Mouse (Mus musculus): Measurements from ENCODE around the gene Gabrp. TPM values are rescaled to one million over a fixed set of nuclear protein-coding genes. Genes with fewer than 3 reads are reported as not detected.

The Gabrp gene
- total RNA-seq, 2 experiments from 2014 or later, result not detected

DNA sequence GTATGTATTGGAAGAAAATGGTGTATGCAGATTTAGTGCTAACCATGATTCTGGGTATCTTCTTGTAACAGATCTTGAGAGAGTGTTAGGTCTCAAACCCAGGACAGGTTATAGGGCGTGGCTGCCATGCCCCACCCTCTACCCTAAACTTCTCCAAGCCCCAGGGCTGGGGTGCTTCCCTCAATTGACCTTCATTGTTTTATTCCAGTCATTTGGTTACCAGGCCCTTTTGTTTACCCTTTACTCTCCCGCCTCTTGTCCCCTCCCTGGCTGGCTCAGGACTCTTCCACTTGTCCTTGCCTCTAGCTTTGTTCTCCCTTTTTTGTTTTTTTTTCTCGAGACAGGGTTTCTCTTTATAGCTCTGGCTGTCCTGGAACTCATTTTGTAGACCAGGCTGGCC, 45.2 kb downstream of the Gabrp start:
- DNase-seq (ENCODE audit: low spot score in 2 of 2), result no peak

DNA sequence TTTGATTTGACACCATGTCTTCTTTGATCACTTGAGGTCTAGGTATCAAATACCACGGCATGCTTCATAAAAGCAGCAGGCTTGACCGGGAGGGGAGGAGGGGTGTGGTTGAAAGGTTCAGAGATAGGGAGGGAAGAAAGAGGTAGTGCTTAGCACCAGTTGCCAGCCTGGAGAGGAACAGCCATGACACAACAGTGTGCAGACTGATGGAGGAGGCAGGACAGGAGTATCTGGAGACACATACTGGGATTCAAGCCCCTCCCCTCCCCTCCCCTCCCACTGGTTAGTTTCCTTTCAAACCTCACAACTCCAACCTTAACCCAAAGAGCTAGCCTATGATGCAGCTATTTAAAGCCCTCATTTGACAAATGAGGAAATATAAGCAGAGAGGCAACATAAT, 49.2 kb downstream of the Gabrp start:
- no peak for DNase-seq (ENCODE audit: low spot score in 2 of 2)

DNA sequence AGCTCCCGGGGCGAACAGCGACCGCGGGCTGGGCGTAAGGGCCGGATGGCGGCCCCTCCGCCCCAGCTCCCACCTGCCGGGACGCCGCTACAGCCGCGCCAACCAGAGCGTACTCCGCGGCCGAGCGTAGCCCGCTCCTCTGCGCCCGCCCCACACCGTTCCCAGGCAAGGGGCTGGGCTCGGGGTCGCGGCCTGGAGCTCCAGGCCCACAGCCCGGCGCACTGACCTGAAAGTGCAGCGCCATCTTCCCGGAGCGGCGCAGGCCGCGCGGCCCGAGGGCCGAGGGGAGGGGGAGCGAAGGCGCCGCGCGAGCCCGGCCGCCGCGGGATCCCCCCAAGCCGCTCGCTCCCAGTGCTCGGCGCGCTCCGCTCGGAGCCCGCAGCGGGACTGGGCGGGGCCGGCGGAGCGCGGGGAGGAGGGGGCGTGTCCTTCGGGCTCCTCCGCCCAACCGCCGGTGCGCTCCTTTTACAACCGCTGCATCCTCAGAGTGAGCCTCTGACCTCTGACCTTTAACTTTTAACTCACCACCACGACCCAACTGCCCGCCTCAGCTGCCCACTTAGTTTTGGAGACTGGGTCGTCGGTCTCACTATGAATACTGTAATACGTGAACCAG, 65.3 kb downstream of the Gabrp start, which contains the start of gene Ranbp17:
Ranbp17 (minus strand) TSS at position 371 of the 616 bp plus-strand sequence.
- peak; percentile 41 to 42 for DNase-seq (ENCODE audit: low spot score in 2 of 2)

DNA sequence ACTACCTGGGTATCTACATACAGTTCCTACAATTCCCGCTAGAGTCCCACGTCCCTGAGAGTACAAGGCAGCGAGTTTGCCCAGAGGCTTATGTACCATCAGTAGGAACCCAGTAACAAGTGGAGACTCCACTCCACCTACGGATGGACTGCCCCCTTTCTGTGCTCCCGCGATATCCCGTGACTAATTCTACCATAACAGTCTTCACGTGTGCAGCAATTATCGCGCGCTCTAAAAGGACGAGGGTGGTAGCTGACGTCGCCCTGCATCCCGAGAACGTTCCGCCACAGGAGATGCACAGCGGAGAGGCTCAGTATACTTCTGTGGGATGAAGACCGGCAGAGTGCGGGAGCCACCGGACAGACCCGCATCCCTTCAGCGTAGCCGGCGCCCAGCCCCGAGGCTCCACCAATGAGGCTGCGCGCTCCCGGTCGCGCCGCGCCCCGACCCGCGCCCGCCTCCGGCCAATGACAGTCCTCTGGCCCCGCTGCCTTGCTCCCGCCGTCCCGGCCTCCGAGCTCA, 65.8 kb downstream of the Gabrp start:
- peak; percentile 51 to 53 for DNase-seq (ENCODE audit: low spot score in 2 of 2)

DNA sequence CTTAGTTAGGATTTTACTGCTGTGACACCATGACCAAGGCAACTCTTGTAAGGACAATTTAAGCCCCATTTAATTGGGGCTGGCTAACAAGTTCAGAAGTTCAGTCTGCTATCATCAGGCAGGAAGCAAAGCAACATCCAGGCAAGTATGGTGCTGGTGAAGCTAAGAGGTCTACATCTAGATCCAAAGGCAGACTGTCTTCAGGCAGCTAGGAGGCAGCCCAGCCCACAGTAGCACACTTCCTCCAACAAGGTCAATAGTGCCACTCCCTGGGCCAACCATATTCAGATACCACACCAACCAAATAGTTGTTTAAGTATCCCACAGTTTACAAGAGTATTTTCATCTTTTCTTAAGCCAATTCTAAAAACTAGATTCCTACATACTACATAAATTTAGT, 69.4 kb downstream of the Gabrp start:
- DNase-seq (ENCODE audit: low spot score in 2 of 2), result no peak

Other genes with a start within 250 kb of the Gabrp start
- 1 to 10 TPM; 1.9 to 2.0 TPM for gene Ranbp17, start 65.2 kb downstream of the Gabrp start, total RNA-seq (2021)
- gene D130052B06Rik, start 20.3 kb upstream of the Gabrp start, total RNA-seq (2021), result not detected

Measured in adrenal gland, adult 18-20 months (tissue).